Mouse (Mus musculus) intestine, embryonic 16.5 days (tissue): ENCODE data around the gene Tomt. TPM values are rescaled to one million over a fixed set of nuclear protein-coding genes. Genes with fewer than 3 reads are reported as not detected.
A peak's percentile ranks its signal among the peaks of the same experiment; 100 is the strongest.
"Not testable (repeated sequence)": the region's sequence is repeated elsewhere in the genome, so short reads cannot be mapped to it uniquely, and the experiment has no call there.

ENCODE experiments used
- ATAC-seq: fragments of 200-750 bp; cut with Nextera tagmentation; 2 replicates; pipeline ENCODE4 v1.8.0; 2017; ENCODE audit warnings: moderate TSS enrichment, moderate library complexity
- H3K27ac ChIP-seq: fragments of 300-500 bp; sonication (generic); 2 replicates; pipeline ENCODE4 v1.5.1; 2014; ENCODE audit warnings: mild to moderate bottlenecking, low read length
- H3K27me3 ChIP-seq: fragments of 300-500 bp; sonication (generic); replicated peaks from 2 replicates; pipeline ENCODE4 v1.6.1; 2014; ENCODE audit warnings: low read length, control low read depth, mixed read lengths; ENCODE audit not compliant: control insufficient read depth, insufficient read depth
- H3K36me3 ChIP-seq: fragments of 300-500 bp; sonication (generic); 2 replicates; pipeline ENCODE4 v1.6.1; 2014; ENCODE audit warnings: low read length, control low read depth; ENCODE audit not compliant: control insufficient read depth, insufficient read depth
- H3K4me1 ChIP-seq: fragments of 300-500 bp; sonication (generic); 2 replicates; pipeline ENCODE4 v1.6.1; 2014; ENCODE audit warnings: low read length, control low read depth, mixed read lengths; ENCODE audit not compliant: control insufficient read depth, insufficient read depth
- H3K4me2 ChIP-seq: fragments of 300-500 bp; sonication (generic); 2 replicates; pipeline ENCODE4 v1.6.1; 2014; ENCODE audit warnings: low read depth, low read length, control low read depth
- H3K4me3 ChIP-seq: fragments of 300-500 bp; sonication (generic); 2 replicates; pipeline ENCODE4 v1.5.1; 2014; ENCODE audit warnings: mild to moderate bottlenecking, low read length
- H3K9ac ChIP-seq: fragments of 300-500 bp; sonication (generic); 2 replicates; pipeline ENCODE4 v1.6.1; 2014; ENCODE audit warnings: low read depth, low read length
- H3K9me3 ChIP-seq: fragments of 300-500 bp; sonication (generic); 2 replicates; pipeline ENCODE4 v1.6.1; 2016; ENCODE audit warnings: low read length, control low read depth; ENCODE audit not compliant: control insufficient read depth
- WGBS: fragments of 180-500 bp; shearing (Covaris S2); extraction: QIAGEN DNeasy Blood & Tissue Kit; methylation state at CpG from one replicate; pipeline ENCODE4 v1.1.7; 2014; 5-methylcytosine and 5-hydroxymethylcytosine counted together
- polyA plus RNA-seq: library from polyadenylated mRNA; unstranded; fragments of >200 nt; fragmentation: Nextera tagmentation; extraction: Ambion mirVana; gene quantifications from 2 replicates; pipeline ENCODE4 v1.2.1, GENCODE M21; 2015

Gene Tomt
- polyA plus RNA-seq, result 0.24 and 0.28 TPM in 2 replicates

GRCm38 (mm10) chr7:101906287-101906681 lies at the start of gene Tomt:
Gene Tomt, minus strand, starts transcription at chr7:101906359.
- Histone ChIP-seq H3K36me3 (peaks cover 9% of the 10 kb centered on the region), H3K4me3 (peak within 1 kb of the TSS; percentile 91), H3K4me2 (peak within 1 kb of the TSS; percentile 68), H3K4me1 (peaks cover 21% of the 10 kb centered on the region), H3K27me3 (no peaks in the 10 kb centered on the region), H3K27ac (peak within 1 kb of the TSS; percentile 99), H3K9ac (peak within 1 kb of the TSS; percentile 95), H3K9me3 (no peaks in the 10 kb centered on the region)
- no peak for ATAC-seq
- 9% methylated on average over 11 of the region's 11 CpGs for WGBS

GRCm38 (mm10) chr7:101955862-101956261 lies 49.7 kb upstream of the Tomt start:
- no peak overlapping the region for H3K9ac ChIP-seq
- ATAC-seq, result no peak
- no peaks in the 10 kb centered on the region for H3K36me3 ChIP-seq
- 66% methylated on average over 4 of the region's 4 CpGs for WGBS
- no peak overlapping the region for H3K4me3 ChIP-seq
- H3K4me1 ChIP-seq, result peaks cover 3% of the 10 kb centered on the region; the same call in 1 of the 2 replicates
- no peaks in the 10 kb centered on the region for H3K27me3 ChIP-seq
- no peak overlapping the region for H3K27ac ChIP-seq
- H3K4me2 ChIP-seq, result no peak overlapping the region
- no peaks in the 10 kb centered on the region for H3K9me3 ChIP-seq

GRCm38 (mm10) chr7:101955276-101955675 lies 49.1 kb upstream of the Tomt start:
- Histone ChIP-seq H3K27me3 (no peaks in the 10 kb centered on the region), H3K27ac (no peak overlapping the region), H3K9ac (no peak overlapping the region), H3K4me2 (no peak overlapping the region), H3K4me3 (no peak overlapping the region), H3K36me3 (no peaks in the 10 kb centered on the region), H3K4me1 (peaks cover 3% of the 10 kb centered on the region; the same call in 1 of the 2 replicates), H3K9me3 (no peaks in the 10 kb centered on the region)
- ATAC-seq, result no peak
- 86% methylated on average over 2 of the region's 2 CpGs for WGBS

GRCm38 (mm10) chr7:101954163-101954562 lies 48.0 kb upstream of the Tomt start:
- no peak overlapping the region for H3K27ac ChIP-seq
- ATAC-seq, result no peak
- no peak overlapping the region for H3K4me2 ChIP-seq
- H3K9ac ChIP-seq, result no peak overlapping the region
- H3K9me3 ChIP-seq, result no peaks in the 10 kb centered on the region
- H3K36me3 ChIP-seq, result no peaks in the 10 kb centered on the region
- no peaks in the 10 kb centered on the region for H3K27me3 ChIP-seq
- WGBS, result 92% methylated on average over 2 of the region's 2 CpGs
- H3K4me3 ChIP-seq, result no peak overlapping the region
- H3K4me1 ChIP-seq, result no peaks in the 10 kb centered on the region

GRCm38 (mm10) chr7:101952098-101952497 lies 45.9 kb upstream of the Tomt start:
- no peak overlapping the region for H3K27ac ChIP-seq
- no peaks in the 10 kb centered on the region for H3K9me3 ChIP-seq
- 40% methylated on average over 2 of the region's 2 CpGs for WGBS

GRCm38 (mm10) chr7:101951648-101952047 lies 45.5 kb upstream of the Tomt start:
- WGBS, result 72% methylated on average over 1 of the region's 1 CpGs
- H3K4me1 ChIP-seq, result no peaks in the 10 kb centered on the region
- 0 out of 2 replicates have a peak, but pooled peaks have one; percentile 40 for ATAC-seq
- no peak overlapping the region for H3K27ac ChIP-seq
- no peak overlapping the region for H3K4me2 ChIP-seq
- no peaks in the 10 kb centered on the region for H3K36me3 ChIP-seq
- no peaks in the 10 kb centered on the region for H3K9me3 ChIP-seq
- H3K9ac ChIP-seq, result no peak overlapping the region
- H3K4me3 ChIP-seq, result no peak overlapping the region
- no peaks in the 10 kb centered on the region for H3K27me3 ChIP-seq

More at GRCm38 (mm10) chr7:101952098-101952497, 45.9 kb upstream of the Tomt start:
- no peaks in the 10 kb centered on the region for H3K4me1 ChIP-seq
- ATAC-seq, result no peak
- H3K4me3 ChIP-seq, result no peak overlapping the region
- H3K4me2 ChIP-seq, result no peak overlapping the region
- H3K36me3 ChIP-seq, result no peaks in the 10 kb centered on the region
- no peaks in the 10 kb centered on the region for H3K27me3 ChIP-seq
- no peak overlapping the region for H3K9ac ChIP-seq

GRCm38 (mm10) chr7:101949008-101949407 lies 42.8 kb upstream of the Tomt start:
- not testable (repeated sequence) for ATAC-seq
- WGBS, result 89% methylated on average over 5 of the region's 5 CpGs

GRCm38 (mm10) chr7:101939758-101940157 lies 33.6 kb upstream of the Tomt start:
- Histone ChIP-seq H3K27ac (no peak overlapping the region), H3K27me3 (no peaks in the 10 kb centered on the region), H3K4me1 (peaks cover 4% of the 10 kb centered on the region; the same call in 1 of the 2 replicates), H3K36me3 (no peaks in the 10 kb centered on the region), H3K4me2 (no peak overlapping the region), H3K9ac (no peak overlapping the region), H3K4me3 (no peak overlapping the region), H3K9me3 (no peaks in the 10 kb centered on the region)
- no peak for ATAC-seq
- 85% methylated on average over 4 of the region's 4 CpGs for WGBS

More at GRCm38 (mm10) chr7:101949008-101949407, 42.8 kb upstream of the Tomt start:
- not testable (repeated sequence) for H3K9me3 ChIP-seq, H3K36me3 ChIP-seq, H3K9ac ChIP-seq, H3K4me2 ChIP-seq, H3K4me3 ChIP-seq, H3K27me3 ChIP-seq, H3K27ac ChIP-seq, H3K4me1 ChIP-seq

- no peak overlapping the region for H3K27ac ChIP-seq
- no peak overlapping the region for H3K9ac ChIP-seq
- no peaks in the 10 kb centered on the region for H3K36me3 ChIP-seq
- H3K4me2 ChIP-seq, result no peak overlapping the region
- no peak overlapping the region for H3K4me3 ChIP-seq
- no peaks in the 10 kb centered on the region for H3K9me3 ChIP-seq
- ATAC-seq, result no peak
- no peaks in the 10 kb centered on the region for H3K27me3 ChIP-seq
- WGBS, result 91% methylated on average over 2 of the region's 2 CpGs
- H3K4me1 ChIP-seq, result peaks cover 4% of the 10 kb centered on the region; the same call in 1 of the 2 replicates
Measured at GRCm38 (mm10) chr7:101938348-101938747, 32.2 kb upstream of the Tomt start.

- H3K27ac ChIP-seq, result no peak overlapping the region
- H3K4me3 ChIP-seq, result no peak overlapping the region
- H3K27me3 ChIP-seq, result no peaks in the 10 kb centered on the region
- H3K4me2 ChIP-seq, result no peak overlapping the region
- no peak overlapping the region for H3K9ac ChIP-seq
- 92% methylated on average over 4 of the region's 4 CpGs for WGBS
- no peak for ATAC-seq
- peaks cover 7% of the 10 kb centered on the region for H3K4me1 ChIP-seq
- no peaks in the 10 kb centered on the region for H3K36me3 ChIP-seq
- no peaks in the 10 kb centered on the region for H3K9me3 ChIP-seq
Measured at GRCm38 (mm10) chr7:101937569-101937968, 31.4 kb upstream of the Tomt start.
